Mouse (Mus musculus) inflammation-experienced regulatory T-cells, adult 6 months (primary cell): ENCODE results near the gene Nxt1. TPM values are rescaled to one million over a fixed set of nuclear protein-coding genes. Genes with fewer than 3 reads are reported as not detected.

ENCODE experiments used
- ATAC-seq: one replicate; pipeline ENCODE4 v1.8.0; 2017
- polyA plus RNA-seq, 3 experiments: library from polyadenylated mRNA; unstranded; fragments of 100-300 nt; shearing (Covaris generic); gene quantifications; one replicate each; pipeline ENCODE4 v1.2.1; 2017

Gene Nxt1
- polyA plus RNA-seq, 3 experiments from 2014 or later: 49.6 to 70.0 (median 60.2) TPM

DNA sequence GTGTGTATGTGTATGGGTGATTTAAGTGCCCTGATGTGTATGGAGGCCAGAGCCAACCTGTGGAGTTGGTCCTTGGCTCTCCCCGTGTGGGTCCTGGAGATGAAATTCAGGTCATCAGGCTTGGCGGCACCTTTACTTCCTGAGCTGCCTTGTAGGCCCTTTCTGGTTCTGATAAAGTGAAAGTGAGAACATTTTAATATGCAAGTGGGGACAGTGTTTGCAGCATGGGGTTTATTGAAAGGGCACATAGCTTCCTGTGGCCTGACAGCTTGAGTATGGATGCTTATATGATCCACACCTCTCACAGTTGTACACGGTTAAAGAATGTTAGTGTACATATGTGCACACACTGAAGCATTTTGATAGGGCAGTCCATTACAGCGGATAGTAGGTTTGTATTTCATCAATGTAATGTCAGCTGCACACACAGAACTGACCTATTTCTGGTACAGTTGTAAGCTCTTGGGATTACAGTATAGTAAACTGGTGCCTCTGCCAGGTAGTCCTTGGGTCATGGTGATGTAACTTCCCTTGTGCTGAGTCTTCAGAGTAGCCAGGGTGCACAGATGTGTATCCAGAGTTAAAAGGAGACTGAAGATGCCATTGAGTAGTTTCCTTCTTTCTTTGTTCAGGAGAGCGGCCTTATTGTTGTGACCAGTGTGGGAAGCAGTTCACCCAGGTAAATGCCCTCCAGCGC, 17.2 kb downstream of the Nxt1 start:
- peak; percentile 80 for ATAC-seq

DNA sequence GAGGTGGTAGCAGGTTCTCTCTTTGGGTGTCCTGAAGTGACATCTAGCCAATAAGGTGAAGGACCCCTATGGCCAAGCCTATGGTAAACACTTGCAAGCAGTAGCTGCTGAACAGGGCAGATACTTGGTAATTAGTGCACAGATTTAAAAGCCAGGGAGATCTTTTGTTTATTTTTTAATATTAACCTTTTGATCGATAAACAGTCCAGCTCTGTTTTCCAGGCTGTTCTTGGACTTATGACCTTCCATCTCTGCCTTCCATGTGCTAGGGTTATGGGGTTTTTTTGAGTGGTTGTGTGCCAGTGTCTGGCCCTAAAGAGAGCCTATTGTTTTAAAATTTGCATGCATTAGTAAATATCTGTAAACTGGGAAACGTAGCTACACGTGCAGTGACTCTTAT, 17.9 kb downstream of the Nxt1 start:
- ATAC-seq: no peak

DNA sequence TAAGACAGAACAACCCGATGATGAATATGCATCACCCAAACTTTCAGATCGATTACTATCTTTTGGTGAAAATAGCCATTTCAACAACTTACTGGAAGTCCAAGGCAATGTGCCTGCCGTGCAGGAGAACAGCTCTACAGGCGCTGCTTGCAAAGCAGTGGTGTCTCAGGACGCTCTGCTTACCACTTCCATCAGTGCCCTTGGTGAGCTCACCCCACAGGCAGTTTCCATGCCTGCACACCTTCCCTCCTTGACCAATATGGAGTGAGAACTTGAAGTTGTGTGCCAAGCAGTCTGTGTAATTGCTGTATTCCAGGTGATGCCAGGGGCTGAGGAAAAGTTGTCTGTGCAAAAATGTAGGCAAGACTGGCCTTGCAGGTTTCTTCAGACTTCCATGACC, 18.4 kb downstream of the Nxt1 start:
- ATAC-seq: no peak

DNA sequence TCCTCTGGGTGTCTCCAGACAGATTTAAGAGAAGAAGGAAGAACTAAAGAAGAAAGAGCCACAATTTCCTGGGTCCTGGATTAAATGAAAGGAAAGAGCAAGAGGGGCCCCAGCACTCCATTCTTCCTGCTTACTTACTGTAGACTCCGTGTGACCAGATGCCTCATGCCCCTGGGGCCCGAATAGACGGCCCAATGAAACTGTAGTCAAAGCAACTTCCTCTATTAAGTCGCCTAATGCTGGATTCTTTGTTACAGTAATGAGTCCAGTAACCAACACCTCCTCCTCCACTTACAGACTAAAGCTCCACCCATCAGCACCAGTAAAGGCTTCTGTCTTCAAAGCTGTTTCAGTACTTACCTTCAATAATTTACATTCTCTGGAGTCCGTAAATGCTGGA, 26.2 kb downstream of the Nxt1 start:
- ATAC-seq: no peak

DNA sequence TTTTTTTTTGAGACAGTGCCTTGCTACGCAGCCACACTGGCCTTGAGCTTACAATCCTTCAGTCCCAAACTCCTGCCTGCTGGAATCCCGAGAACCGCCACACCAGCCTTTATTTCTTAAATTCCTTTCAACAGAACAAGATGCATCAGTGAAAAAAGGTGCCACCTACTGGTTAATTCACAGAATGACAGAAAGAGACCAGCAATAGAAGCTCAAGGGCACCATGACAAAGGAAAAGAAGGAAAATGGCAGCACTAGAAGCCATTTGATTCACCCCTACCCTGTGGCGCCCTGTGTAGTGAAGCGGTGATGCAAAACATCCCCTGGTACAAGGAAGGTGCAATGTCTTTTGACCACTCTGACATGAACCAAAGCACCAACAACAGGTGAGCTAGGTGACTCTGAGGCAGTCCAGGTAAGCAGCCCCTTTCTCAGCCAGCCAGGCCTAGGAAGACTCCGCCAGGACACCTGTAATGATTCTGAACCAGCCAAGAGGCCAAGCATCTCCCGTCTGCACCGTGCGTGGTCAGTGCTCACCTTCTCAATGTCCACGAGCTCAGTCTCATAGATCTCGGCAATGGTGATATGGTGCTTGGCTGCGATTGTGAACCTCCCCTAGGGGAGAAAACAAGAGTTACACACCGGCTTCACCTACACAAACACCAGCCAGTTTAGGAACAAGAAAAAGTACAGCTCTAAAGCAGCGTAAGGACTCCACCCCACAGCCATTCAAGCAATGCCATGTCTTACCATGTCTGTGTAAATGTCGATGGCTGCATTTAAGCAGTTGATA, 34.2 kb downstream of the Nxt1 start:
- ATAC-seq: peak; percentile 64

DNA sequence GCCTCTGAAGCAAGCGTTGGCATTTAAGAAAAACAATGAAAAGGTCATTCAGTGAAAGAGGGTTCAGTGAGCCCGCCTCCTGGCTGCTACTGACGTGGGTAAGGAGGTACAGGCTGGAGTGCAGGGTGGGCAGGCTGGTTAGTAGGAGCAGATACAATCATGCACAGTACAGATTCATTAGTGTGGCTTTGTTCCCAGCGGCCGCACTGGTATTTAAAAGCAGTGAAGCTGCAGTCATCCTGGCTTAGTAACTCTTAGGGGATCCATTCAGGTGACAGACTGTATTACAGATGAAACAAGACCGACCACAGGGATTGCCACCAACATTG, 34.8 kb downstream of the Nxt1 start:
- ATAC-seq: no peak

DNA sequence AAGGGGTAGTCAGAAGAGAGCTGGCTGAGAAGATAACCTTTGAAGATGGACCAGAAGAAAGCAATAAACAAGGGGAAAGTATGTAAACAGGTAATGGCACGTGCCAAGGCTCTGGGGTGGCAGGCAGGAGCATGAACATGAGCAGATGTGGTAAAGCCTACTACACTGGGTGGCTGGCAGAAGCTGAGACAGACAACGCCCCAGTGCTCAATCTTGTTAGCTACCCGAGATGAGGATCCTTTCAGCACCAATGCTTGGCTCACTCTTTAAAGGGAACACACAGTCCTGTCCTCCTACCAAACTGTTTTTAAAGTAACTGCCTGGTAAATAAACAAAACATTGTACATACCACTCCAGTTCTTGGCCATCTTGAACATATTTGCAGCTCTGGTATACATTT, 39.9 kb downstream of the Nxt1 start:
- ATAC-seq: no peak

DNA sequence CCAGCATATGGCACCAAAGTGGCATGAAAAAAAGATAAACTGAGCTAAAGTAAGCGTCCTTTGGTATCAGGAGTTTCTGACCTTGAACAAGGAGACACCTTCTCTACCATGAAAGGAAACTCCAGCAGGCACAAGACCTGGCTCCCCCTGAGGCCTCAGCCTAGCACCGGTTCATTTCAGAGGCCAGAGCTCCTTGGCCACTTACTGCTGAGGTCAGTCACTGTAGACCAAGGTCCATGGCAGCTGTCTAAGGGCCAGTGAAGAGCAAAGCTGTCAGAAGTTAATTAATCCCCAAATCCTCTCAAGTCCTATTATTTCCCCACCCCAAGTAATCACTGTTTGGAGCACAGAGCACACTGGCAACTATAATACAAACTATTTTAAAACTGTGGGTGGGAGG, 44.7 kb downstream of the Nxt1 start:
- no peak for ATAC-seq

DNA sequence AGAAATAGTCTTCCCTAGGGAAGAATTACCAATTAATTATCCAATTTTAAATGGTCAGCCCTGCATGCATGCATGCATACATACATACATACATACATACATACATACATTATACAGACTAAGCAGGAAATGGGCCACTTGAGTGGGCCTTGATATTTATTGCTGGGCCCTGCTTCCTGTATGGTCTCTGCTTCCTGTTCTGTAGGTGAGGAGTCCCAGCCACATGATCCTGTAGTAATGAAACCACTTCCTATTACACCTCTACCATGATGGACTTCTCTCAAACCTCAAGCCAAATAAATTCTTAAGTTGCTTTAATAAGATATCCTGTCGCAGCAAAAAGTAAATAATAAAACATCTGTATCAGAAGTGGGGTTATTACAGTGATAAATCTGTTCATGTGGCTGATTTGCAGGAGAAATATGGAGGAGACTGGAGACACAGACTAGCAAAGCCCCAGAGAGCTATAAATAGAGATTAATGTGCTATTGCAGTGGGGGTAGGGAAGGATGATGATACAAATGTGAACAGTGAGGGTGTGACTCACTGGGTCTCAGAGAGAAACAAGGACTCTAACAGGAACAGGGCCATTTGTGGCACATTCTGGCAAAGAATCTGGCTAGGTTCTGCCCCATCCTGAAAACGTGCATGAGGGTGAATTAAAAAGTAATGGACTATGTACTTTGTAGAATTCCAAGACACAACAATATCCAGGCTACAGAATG, 47.0 kb downstream of the Nxt1 start:
- no peak for ATAC-seq

Other genes starting within 250 kb of the Nxt1 start
- gene Cd93, start 229.0 kb upstream of the Nxt1 start, polyA plus RNA-seq: under 1 TPM in 2 of 3 experiments, not detected in 1; 0.08 to 0.13 TPM
- 10 to 100 TPM in 2 of 3 experiments, 1 to 10 TPM in 1; 8.9 to 21.7 (median 14.9) TPM for gene Gzf1, start 8.4 kb downstream of the Nxt1 start, polyA plus RNA-seq
- gene Napb, start 59.9 kb downstream of the Nxt1 start, polyA plus RNA-seq: 1 to 10 TPM in 2 of 3 experiments, under 1 TPM in 1; 0.34 to 1.2 (median 1.1) TPM
- not detected for gene Cstl1, start 77.8 kb downstream of the Nxt1 start, polyA plus RNA-seq
- gene Cst11, start 98.9 kb downstream of the Nxt1 start, polyA plus RNA-seq: not detected
- not detected for gene 8030411F24Rik, start 109.4 kb downstream of the Nxt1 start, polyA plus RNA-seq
- not detected for gene Cst12, start 116.8 kb downstream of the Nxt1 start, polyA plus RNA-seq
- gene Cst8, start 126.2 kb downstream of the Nxt1 start, polyA plus RNA-seq: not detected
- not detected for gene Cst13, start 147.5 kb downstream of the Nxt1 start, polyA plus RNA-seq
- not detected for gene Cst9, start 162.5 kb downstream of the Nxt1 start, polyA plus RNA-seq
- not detected for gene 9230104L09Rik, start 192.4 kb downstream of the Nxt1 start, polyA plus RNA-seq
- gene Cst3, start 203.1 kb downstream of the Nxt1 start, polyA plus RNA-seq: 100 to 1,000 TPM; 152 to 225 (median 175) TPM